Mouse (Mus musculus) monocyte, adult 5-6 weeks (primary cell): ENCODE data around the gene Krt79. TPM values are rescaled to one million over a fixed set of nuclear protein-coding genes. Genes with fewer than 3 reads are reported as not detected.

Experiments
- total RNA-seq: library from RNA; stranded (forward); fragments of 200-1000, 200-491, 200-594 nt; gene quantifications from 3 replicates; pipeline ENCODE4 v1.2.3, GENCODE M21; 2017

Krt79 gene
- total RNA-seq, 1 experiment from 2014 or later: not detected

Other genes with a start within 250 kb of the Krt79 start
- gene Krt6a, start 246.0 kb downstream of the Krt79 start, total RNA-seq: not detected in 3 replicates
- gene Krt5, start 227.4 kb downstream of the Krt79 start, total RNA-seq: not detected in 3 replicates
- not detected in 3 replicates for gene Krt71, start 197.2 kb downstream of the Krt79 start, total RNA-seq
- gene Krt72, start 153.9 kb downstream of the Krt79 start, total RNA-seq: not detected in 3 replicates
- not detected in 3 replicates for gene Krt73, start 138.0 kb downstream of the Krt79 start, total RNA-seq
- gene Krt2, start 122.2 kb downstream of the Krt79 start, total RNA-seq: not detected in 3 replicates
- gene Krt1, start 89.5 kb downstream of the Krt79 start, total RNA-seq: not detected in 3 replicates
- not detected in 3 replicates for gene Krt77, start 70.6 kb downstream of the Krt79 start, total RNA-seq
- not detected in 3 replicates for gene Krt76, start 47.4 kb downstream of the Krt79 start, total RNA-seq
- gene Krt4, start 15.6 kb downstream of the Krt79 start, total RNA-seq: not detected in 3 replicates
- not detected in 3 replicates for gene Krt78, start 14.0 kb upstream of the Krt79 start, total RNA-seq
- 0.19 to 0.68 TPM in 2 of 3 replicates, not detected in the other for gene Krt8, start 64.2 kb upstream of the Krt79 start, total RNA-seq
- 1.1 to 4.4 TPM (median 3.5 TPM) in 3 replicates for gene Krt18, start 87.9 kb upstream of the Krt79 start, total RNA-seq
- gene Eif4b, start 133.4 kb upstream of the Krt79 start, total RNA-seq: 248 to 278 TPM (median 251 TPM) in 3 replicates
- 5.7 TPM in 1 of 3 replicates, not detected in the others for gene Tns2, start 160.1 kb upstream of the Krt79 start, total RNA-seq
- gene Spryd3, start 195.9 kb upstream of the Krt79 start, total RNA-seq: 49.3 to 56.3 TPM (median 49.3 TPM) in 3 replicates
- gene Igfbp6, start 204.0 kb upstream of the Krt79 start, total RNA-seq: 0.38 to 1.4 TPM (median 0.68 TPM) in 3 replicates
- gene Soat2, start 210.2 kb upstream of the Krt79 start, total RNA-seq: 6.2 to 25.0 TPM (median 10.2 TPM) in 3 replicates